Mouse (Mus musculus): ENCODE results near the gene Antxr2. TPM values are rescaled to one million over a fixed set of nuclear protein-coding genes. Genes with fewer than 3 reads are reported as not detected.

Gene Antxr2
- polyA plus RNA-seq (2016; fragmentation: Nextera tagmentation; extraction: Ambion mirVana) = 11.5 and 13.6 TPM in 2 replicates

DNA sequence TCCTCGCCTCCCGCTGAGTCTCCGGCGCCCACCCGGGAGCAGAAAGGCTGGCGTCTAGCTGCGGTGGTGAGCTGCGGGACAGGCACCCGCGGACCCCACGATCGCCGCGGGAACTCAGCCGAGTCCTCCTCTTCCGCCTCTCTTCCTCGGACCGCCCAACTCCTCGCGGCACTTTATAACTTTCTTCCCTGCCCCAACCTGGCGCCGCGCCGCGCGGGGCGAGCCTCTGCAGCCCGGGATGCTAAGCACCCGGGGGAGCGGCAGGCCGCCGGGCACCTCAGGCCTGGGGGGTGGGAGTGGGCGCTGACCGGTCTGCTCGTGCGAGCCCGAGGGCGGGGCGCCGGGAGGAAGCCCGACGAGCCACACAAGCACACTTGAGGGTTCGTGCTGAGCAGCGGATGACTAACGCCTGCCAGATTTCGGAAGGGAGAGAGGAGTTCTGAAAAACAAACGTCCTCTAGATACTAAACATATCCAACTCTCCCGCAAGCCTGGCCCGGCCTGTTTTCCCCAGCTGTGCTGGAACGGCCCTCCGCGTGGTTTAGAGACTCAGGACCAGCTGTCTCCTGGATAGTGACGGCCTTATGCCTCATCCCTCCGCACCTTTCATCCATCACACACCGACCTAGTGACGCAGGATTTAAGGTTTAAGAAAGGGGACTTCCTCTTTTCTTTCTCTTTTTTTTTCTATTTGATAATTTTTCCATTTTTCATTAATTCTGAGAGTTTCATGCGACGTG lies at the start of gene Antxr2:
Antxr2 (minus strand) TSS at position 142 of the 740 bp plus-strand sequence.
- peaks cover 6% of the 10 kb centered on the region for H3K4me1 ChIP-seq
- H3K36me3 ChIP-seq = no peaks in the 10 kb centered on the region
- H3K4me3 ChIP-seq = peak within 1 kb of the TSS; percentile 79
- H3K27ac ChIP-seq = peak within 1 kb of the TSS; percentile 50
- peak; percentile 78 for ATAC-seq (ENCODE audit: low FRiP score)
- peak within 1 kb of the TSS; percentile 94 for H3K4me2 ChIP-seq (replicated peaks)
- peak within 1 kb of the TSS; percentile 72 for H3K9ac ChIP-seq
- WGBS = 2% methylated on average over 57 of the region's 58 CpGs
- H3K9me3 ChIP-seq (replicated peaks) = no peaks in the 10 kb centered on the region
- peaks cover 7% of the 10 kb centered on the region; the same call in 1 of the 2 replicates for H3K27me3 ChIP-seq

DNA sequence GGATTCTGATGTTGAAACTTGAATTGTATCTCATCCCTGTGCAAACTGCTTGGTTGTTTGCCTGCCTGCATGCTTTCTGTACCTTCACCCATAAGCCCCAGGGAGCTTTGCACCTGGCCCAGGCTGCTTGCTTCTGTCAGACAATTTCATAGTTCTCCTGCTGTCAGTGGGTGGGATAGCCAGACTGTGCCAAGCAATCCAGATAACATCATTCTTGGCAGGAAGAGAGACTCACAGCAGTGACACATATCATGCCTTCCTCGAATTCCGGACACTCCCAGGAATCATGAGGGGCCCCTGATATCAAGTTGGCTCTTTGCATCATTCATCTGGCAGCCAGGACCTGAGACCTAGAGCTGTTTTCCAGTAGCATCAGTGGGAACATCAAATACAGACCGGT lies 45.8 kb upstream of the Antxr2 start:
- no peaks in the 10 kb centered on the region for H3K9me3 ChIP-seq (replicated peaks)
- no peak overlapping the region for H3K4me3 ChIP-seq
- H3K27ac ChIP-seq = no peak overlapping the region
- H3K36me3 ChIP-seq = no peaks in the 10 kb centered on the region
- H3K4me1 ChIP-seq = no peaks in the 10 kb centered on the region
- no peaks in the 10 kb centered on the region for H3K27me3 ChIP-seq
- WGBS = 69% methylated on average over 3 of the region's 3 CpGs
- H3K9ac ChIP-seq = no peak overlapping the region
- no peak for ATAC-seq (ENCODE audit: low FRiP score)
- H3K4me2 ChIP-seq (replicated peaks) = no peak overlapping the region

DNA sequence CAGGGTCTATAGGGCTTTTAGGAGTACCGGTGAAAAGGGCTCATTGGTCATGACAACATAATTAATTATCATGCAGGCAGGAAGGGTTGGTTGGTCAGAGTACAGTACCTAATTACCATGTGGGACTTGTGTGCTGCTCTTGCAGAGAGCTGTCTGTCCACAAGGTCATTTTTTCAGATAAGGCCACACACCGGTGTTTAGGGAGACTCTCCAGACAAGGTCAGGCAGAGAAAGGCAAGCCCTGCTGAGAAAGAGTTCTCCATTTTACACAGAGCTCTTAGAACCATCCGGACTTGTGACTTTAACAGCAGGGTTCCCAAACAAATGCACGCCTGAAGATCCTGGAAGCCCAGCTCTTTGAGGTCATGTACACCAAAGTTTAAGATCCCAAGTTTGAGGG lies 38.3 kb upstream of the Antxr2 start:
- no peak overlapping the region for H3K9ac ChIP-seq
- no peaks in the 10 kb centered on the region for H3K27me3 ChIP-seq
- no peaks in the 10 kb centered on the region for H3K4me1 ChIP-seq
- no peak for ATAC-seq (ENCODE audit: low FRiP score)
- no peak overlapping the region for H3K4me3 ChIP-seq
- 46% methylated on average over 4 of the region's 4 CpGs for WGBS
- H3K27ac ChIP-seq = no peak overlapping the region
- no peaks in the 10 kb centered on the region for H3K9me3 ChIP-seq (replicated peaks)
- no peak overlapping the region for H3K4me2 ChIP-seq (replicated peaks)
- H3K36me3 ChIP-seq = no peaks in the 10 kb centered on the region

DNA sequence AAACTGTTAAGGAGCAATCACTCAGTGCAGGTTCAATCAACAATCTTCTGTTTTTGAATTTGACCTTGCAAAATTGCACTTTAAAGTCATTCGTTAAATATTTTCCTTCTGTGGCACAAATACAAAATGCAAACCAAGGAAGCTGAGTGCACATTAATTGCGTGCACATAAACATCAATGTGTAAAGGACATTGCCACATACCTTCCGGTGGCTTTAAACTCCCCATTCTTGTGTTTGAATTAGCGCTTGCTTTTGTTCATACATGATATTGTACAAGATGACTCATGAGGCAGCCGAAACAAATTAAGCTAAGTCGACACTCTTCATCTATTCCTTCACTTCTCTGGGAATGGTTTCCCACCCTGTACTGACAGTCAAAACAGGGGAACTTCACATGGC lies 24.4 kb upstream of the Antxr2 start:
- no peak overlapping the region for H3K4me2 ChIP-seq (replicated peaks)
- no peak overlapping the region for H3K4me3 ChIP-seq
- H3K4me1 ChIP-seq = no peaks in the 10 kb centered on the region
- no peaks in the 10 kb centered on the region for H3K27me3 ChIP-seq
- no peak overlapping the region for H3K9ac ChIP-seq
- 94% methylated on average over 6 of the region's 6 CpGs for WGBS
- no peak overlapping the region for H3K27ac ChIP-seq
- H3K36me3 ChIP-seq = no peaks in the 10 kb centered on the region
- no peaks in the 10 kb centered on the region for H3K9me3 ChIP-seq (replicated peaks)
- ATAC-seq (ENCODE audit: low FRiP score) = no peak

DNA sequence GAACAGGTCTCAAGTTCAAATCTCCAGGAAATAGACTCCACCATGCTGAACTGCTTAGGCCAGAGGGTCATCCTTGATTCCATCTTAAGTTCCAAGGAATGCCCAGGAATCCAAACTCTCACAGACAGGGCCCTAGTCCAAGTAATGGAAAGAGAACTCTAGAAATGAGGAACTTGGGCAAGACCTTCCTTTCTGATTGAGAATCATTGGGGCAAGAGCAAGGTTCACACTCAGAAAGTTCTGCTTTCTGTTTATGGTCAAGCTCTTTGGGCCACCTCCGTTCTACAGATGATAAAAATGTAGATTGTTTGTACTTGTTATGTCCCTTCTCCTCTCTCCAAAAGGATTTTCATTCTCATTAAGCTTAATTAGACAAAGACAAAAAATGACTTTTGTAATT lies 24.0 kb upstream of the Antxr2 start:
- WGBS = 85% methylated on average over 1 of the region's 1 CpGs
- Histone ChIP-seq H3K4me1 (no peaks in the 10 kb centered on the region), H3K27me3 (no peaks in the 10 kb centered on the region), H3K27ac (no peak overlapping the region), H3K4me3 (no peak overlapping the region), H3K4me2 (replicated peaks) (no peak overlapping the region), H3K9me3 (replicated peaks) (no peaks in the 10 kb centered on the region), H3K9ac (no peak overlapping the region), H3K36me3 (no peaks in the 10 kb centered on the region)
- ATAC-seq (ENCODE audit: low FRiP score) = no peak

DNA sequence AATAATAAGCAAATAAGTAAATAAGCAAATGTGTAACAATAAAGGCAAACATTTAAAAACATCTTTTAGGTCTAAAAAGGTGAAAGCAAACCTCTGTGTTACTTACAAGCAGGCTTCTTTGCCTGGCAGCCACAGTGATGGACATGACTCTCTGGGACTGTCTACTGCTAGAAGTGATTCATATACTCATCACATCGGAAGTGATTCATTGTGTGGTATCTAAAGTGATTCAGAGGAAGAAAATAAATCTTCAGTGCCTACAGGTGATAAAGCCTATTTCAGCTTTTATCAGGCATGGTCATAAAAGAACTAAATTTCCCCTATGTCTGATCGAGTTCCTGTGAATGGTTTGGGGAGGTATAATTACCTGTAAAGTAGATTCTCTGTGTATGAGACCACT lies 4.1 kb upstream of the Antxr2 start:
- no peaks in the 10 kb centered on the region for H3K9me3 ChIP-seq (replicated peaks)
- H3K27me3 ChIP-seq = peaks cover 7% of the 10 kb centered on the region; the same call in 1 of the 2 replicates
- ATAC-seq (ENCODE audit: low FRiP score) = no peak
- H3K9ac ChIP-seq = no peak overlapping the region
- no peak overlapping the region for H3K4me3 ChIP-seq
- H3K4me2 ChIP-seq (replicated peaks) = no peak overlapping the region
- no peaks in the 10 kb centered on the region for H3K36me3 ChIP-seq
- H3K27ac ChIP-seq = no peak overlapping the region
- 86% methylated on average over 2 of the region's 2 CpGs for WGBS
- H3K4me1 ChIP-seq = peaks cover 2% of the 10 kb centered on the region

DNA sequence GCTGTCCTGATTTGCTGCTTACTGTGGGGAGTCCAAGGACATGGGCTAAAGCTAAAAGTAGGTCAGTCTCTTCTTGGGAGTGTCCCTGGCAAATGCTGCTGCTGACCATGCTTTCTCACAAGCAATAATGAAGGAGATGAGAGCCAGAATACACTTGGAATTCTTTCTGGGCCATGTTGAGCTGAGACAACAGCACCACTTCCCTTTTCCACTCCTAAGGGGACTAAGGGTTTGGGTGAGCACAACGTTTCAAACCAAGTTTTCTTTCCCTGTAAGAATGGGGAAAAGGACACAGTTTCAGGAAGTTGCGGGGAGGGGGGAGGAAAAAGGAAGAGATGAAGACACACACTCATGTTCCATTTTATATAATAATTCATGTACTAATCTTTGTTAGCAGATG lies 3.4 kb upstream of the Antxr2 start:
- Histone ChIP-seq H3K9ac (no peak overlapping the region), H3K4me2 (replicated peaks) (no peak overlapping the region), H3K9me3 (replicated peaks) (no peaks in the 10 kb centered on the region), H3K4me3 (no peak overlapping the region), H3K27me3 (peaks cover 7% of the 10 kb centered on the region; the same call in 1 of the 2 replicates), H3K4me1 (peaks cover 6% of the 10 kb centered on the region), H3K27ac (no peak overlapping the region), H3K36me3 (no peaks in the 10 kb centered on the region)
- whole genome bisulfite sequencing = 68% methylated on average over 2 of the region's 2 CpGs
- no peak for ATAC-seq (ENCODE audit: low FRiP score)

DNA sequence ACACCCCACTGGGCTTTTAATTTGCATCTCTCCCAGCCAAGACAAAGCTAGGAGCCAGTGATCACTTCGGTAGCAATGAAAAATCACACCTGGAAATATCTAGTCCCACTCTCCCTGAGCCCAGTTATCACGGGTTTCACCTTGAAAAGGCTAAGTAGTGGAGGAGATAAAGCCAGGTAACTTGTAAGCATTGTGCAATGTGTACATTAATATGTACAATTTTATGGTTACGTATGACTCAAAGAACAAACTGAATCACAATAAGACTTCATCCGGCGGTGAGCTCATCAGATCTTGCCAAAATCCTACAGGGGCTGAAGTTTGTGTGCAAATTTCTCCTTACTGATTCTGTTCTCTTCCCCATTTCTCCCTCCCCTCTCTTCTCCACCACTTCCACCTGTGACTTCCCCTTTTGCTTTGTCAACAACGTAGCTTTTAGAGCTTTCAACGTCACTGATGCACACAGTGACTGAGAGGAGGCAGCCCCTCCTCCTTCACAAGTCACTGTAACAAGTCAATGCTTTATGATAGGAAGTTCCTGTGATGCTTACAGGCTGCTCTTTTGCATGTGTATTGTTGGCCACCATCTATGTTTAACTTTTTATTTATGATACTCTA lies 2.1 kb upstream of the Antxr2 start:
- H3K4me1 ChIP-seq = peaks cover 6% of the 10 kb centered on the region
- H3K9ac ChIP-seq = no peak overlapping the region
- no peak overlapping the region for H3K27ac ChIP-seq
- peaks cover 7% of the 10 kb centered on the region; the same call in 1 of the 2 replicates for H3K27me3 ChIP-seq
- H3K9me3 ChIP-seq (replicated peaks) = no peaks in the 10 kb centered on the region
- H3K4me2 ChIP-seq (replicated peaks) = no peak overlapping the region
- 70% methylated on average over 7 of the region's 7 CpGs for WGBS
- no peaks in the 10 kb centered on the region for H3K36me3 ChIP-seq
- no peak for ATAC-seq (ENCODE audit: low FRiP score)
- no peak overlapping the region for H3K4me3 ChIP-seq

DNA sequence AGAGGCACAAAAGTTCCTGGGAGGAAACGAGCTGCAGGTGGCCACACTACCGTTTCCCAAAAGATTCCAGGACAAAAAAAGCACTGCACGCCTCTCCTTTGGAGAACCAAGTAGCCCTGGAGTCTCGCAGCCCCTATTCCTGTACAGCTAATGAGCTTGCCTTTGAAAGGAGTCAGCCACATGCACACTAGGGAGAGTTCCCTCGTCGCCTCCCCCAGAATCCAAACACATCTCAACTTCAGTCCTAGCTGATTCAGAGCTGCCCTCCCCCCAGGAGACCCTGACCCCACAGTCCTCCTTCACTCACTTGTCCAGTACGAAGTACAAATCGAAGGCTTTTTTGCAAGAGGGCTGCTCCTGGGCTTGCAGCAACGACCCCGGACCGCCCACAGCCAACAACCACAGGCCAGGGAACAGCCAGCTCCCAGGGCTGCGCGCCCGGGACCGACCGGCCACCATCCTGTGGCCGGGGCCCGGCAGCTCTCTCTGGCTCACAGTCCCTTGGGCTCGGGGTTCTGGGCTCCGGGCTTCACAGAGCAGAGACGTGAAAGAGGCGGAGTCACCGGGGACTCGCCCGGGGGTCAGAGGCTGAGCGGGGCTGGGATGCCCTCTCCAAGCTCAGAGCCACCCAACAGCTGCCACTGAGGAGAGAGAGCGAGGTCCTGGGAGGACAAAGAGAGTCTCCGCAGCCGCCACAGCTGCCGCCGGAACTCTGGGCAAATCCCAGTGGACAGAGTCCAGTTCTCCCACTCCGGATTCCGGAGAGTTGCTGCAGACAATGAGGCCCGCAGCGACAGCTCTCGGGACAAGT lies 547 bp downstream of the Antxr2 start:
- peak overlapping the region; percentile 79 for H3K4me3 ChIP-seq
- peak overlapping the region; percentile 50 for H3K27ac ChIP-seq
- peak; percentile 87 for ATAC-seq (ENCODE audit: low FRiP score)
- H3K27me3 ChIP-seq = peaks cover 7% of the 10 kb centered on the region; the same call in 1 of the 2 replicates
- H3K4me1 ChIP-seq = peaks cover 6% of the 10 kb centered on the region
- H3K4me2 ChIP-seq (replicated peaks) = peak overlapping the region; percentile 94
- H3K36me3 ChIP-seq = no peaks in the 10 kb centered on the region
- H3K9me3 ChIP-seq (replicated peaks) = no peaks in the 10 kb centered on the region
- H3K9ac ChIP-seq = peak overlapping the region; percentile 72
- WGBS = under 1% methylated on average over 36 of the region's 36 CpGs

DNA sequence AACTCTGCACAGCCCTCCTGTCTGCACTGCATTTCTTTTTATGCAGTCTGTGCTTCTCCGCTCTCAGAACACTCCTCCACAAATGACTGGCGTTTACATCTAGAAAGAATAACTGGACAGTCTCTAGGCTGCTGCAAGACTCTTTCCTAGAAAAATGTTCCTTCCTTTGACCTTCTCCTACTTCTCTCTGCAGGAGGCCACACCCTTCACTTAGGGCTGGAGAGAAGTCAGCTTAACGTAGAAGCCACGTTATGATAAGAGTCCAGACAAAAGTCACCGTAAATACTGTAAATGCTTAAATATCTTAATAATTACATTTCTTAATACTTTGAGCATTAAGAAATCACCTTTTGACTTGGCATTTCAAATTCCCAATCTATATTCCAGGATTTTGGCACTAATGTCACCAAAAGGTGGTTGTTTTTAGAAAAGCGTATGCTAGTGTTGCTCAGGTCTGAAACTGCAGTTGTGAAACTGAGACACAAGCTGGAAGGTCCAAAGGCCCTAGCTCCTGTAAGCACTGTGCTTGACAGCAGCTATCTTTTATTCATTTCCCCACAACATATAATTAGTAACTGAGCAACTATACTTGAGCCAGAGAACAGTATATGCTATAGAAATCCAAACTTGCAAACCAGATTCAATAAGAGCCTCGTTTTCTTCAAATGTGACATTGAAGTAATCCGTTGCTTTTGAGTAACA lies 3.0 kb downstream of the Antxr2 start:
- 78% methylated on average over 8 of the region's 8 CpGs for WGBS
- ATAC-seq (ENCODE audit: low FRiP score) = no peak
- Histone ChIP-seq H3K27me3 (peaks cover 7% of the 10 kb centered on the region; the same call in 1 of the 2 replicates), H3K4me1 (peaks cover 6% of the 10 kb centered on the region), H3K9ac (no peak overlapping the region), H3K27ac (no peak overlapping the region), H3K4me2 (replicated peaks) (no peak overlapping the region), H3K9me3 (replicated peaks) (no peaks in the 10 kb centered on the region), H3K36me3 (no peaks in the 10 kb centered on the region), H3K4me3 (no peak overlapping the region)

DNA sequence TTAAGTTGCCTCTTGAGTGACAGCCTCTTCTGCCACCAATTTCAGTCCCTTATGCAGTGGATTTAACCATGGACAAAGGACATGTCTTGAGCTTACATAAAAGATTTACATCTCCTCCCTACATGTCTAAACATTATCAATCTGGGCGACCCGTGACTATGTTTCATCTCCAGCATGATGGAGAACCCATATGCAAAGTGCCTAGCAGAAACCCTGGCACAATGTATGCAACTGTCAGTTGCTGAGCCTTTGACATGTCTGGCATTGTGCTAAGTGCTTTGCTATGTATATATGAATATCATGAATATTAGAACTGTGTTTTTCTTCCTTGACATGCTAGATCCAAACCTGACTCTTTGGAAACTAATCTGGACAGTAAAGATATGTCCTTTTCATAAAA lies 4.9 kb downstream of the Antxr2 start:
- Histone ChIP-seq H3K4me1 (peaks cover 6% of the 10 kb centered on the region), H3K4me2 (replicated peaks) (no peak overlapping the region), H3K4me3 (no peak overlapping the region), H3K9ac (no peak overlapping the region), H3K27ac (no peak overlapping the region), H3K36me3 (no peaks in the 10 kb centered on the region), H3K9me3 (replicated peaks) (no peaks in the 10 kb centered on the region), H3K27me3 (no peaks in the 10 kb centered on the region)
- WGBS = 95% methylated on average over 2 of the region's 2 CpGs
- no peak for ATAC-seq (ENCODE audit: low FRiP score)

DNA sequence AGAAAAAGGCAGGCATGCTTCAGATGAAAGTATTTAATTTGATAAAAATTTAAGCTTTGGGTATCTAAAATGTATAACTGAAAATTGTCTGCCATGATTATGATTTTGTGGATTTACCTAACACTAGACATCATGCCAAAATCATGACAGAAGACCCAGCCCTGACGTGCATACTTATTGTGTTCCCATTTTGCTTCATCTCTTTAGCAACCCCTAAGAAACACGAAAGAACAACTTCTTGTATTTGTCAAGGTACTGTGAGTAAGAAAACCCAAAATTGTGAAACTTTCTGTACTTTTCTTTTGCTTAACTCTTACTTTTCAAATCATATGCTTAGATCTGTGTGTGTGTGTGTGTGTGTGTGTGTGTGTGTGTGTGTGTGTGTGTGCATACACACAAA lies 6.3 kb downstream of the Antxr2 start:
- no peaks in the 10 kb centered on the region for H3K27me3 ChIP-seq
- ATAC-seq (ENCODE audit: low FRiP score) = no peak
- no peak overlapping the region for H3K4me2 ChIP-seq (replicated peaks)
- H3K27ac ChIP-seq = no peak overlapping the region
- H3K4me3 ChIP-seq = no peak overlapping the region
- WGBS = 93% methylated on average over 2 of the region's 2 CpGs
- no peak overlapping the region for H3K9ac ChIP-seq
- H3K9me3 ChIP-seq (replicated peaks) = no peaks in the 10 kb centered on the region
- H3K36me3 ChIP-seq = no peaks in the 10 kb centered on the region
- H3K4me1 ChIP-seq = peaks cover under 1% of the 10 kb centered on the region
